Mouse (Mus musculus): Measurements from ENCODE around the gene Erp27.

Gene Erp27

DNA sequence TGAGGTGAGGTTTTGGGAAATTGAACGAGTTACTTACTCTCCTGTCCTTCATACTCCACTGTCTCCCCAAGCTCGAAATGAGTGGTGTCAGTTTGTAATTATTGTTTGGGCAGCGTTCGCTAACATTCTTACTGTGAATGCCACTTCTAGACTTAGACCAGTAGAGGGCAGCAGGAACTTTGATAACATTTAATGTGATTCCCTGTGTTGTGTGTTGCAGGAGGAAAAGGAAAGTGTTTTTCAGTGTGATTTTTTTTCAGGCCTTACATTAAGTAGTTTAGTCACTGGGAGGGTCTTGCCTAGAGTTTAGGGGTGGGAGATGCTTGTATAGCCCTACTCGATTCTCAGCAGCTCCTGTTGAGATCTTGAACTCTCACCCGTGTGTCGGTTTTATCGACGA is 61.0 kb downstream of the Erp27 start:
- peak in 1 of 2 experiments; percentile 40 for DNase-seq (ENCODE audit: low spot score in 2 of 2)

DNA sequence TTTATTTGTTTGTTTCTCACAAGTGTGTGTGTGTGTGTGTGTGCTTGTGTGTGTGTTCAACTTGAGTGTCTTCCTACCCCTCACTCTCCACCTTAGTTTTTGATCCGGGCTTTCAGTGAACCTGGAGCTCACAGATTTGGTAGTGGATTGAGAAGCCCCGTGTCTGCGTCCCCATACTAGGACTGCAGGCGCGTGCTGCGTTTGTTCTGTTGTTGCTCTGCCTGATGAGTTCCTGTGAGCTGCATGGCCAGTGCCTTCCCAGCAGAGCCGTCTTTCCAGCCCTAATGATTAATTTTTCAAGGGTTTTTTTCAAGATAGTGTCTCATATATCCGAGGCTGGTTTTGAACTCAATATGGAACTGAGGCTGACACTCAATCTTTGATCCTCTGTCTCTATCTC is 63.6 kb downstream of the Erp27 start:
- no peak for DNase-seq (ENCODE audit: low spot score in 2 of 2)

DNA sequence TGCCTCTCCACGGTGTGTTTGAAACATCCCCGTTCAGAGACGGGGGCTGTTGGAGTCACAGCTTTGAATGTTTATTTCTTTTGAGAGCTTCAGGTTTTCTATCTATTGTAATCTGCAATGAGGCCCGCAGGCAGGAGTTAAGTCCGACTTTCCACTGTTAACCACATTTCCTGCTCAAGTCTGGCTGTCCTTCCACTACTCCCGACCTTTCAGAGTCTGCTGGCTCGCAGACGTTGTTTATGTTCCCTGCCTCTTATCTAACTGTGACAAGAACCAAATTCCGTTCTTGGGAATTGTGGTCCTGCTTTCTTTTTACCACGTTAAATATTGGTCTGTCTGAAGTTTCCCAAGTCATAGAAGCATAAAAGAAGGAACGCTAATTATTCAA is 64.1 kb downstream of the Erp27 start:
- no peak for DNase-seq (ENCODE audit: low spot score in 2 of 2)
